Mouse (Mus musculus): ENCODE measurements at regions not wholly inside any gene's neighbourhood (a gene's known extent, or its start where the extent isn't known, plus 50 kb on each side); places are given as distances from the start of the nearest gene placed in this dataset.

- no peaks in the 10 kb centered on the region for H3K9me3 ChIP-seq
- no peak overlapping the region for H3K4me2 ChIP-seq
- no peaks in the 10 kb centered on the region for H3K27me3 ChIP-seq (replicated peaks)
- no peak overlapping the region for H3K9ac ChIP-seq
- H3K4me3 ChIP-seq = no peak overlapping the region
- no peak overlapping the region for H3K27ac ChIP-seq
- H3K4me1 ChIP-seq = no peaks in the 10 kb centered on the region
- ATAC-seq (replicated peaks) = no peak
- WGBS = 93% methylated on average over 3 of the region's 3 CpGs
- no peaks in the 10 kb centered on the region for H3K36me3 ChIP-seq (replicated peaks)
Observed at GRCm38 (mm10) chr13:113436288-113436687, 143.3 kb downstream of the BC067074 start.

- no peaks in the 10 kb centered on the region for H3K4me1 ChIP-seq
Observed at GRCm38 (mm10) chr13:113435117-113435516, 142.2 kb downstream of the BC067074 start.

GRCm38 (mm10) chr13:113433456-113433855, 140.5 kb downstream of the BC067074 start:
- no peak overlapping the region for H3K27ac ChIP-seq
- no peaks in the 10 kb centered on the region for H3K9me3 ChIP-seq
- H3K4me1 ChIP-seq = no peaks in the 10 kb centered on the region
- no peaks in the 10 kb centered on the region for H3K36me3 ChIP-seq (replicated peaks)
- no peak overlapping the region for H3K4me3 ChIP-seq
- ATAC-seq (replicated peaks) = no peak
- H3K9ac ChIP-seq = no peak overlapping the region
- H3K27me3 ChIP-seq (replicated peaks) = no peaks in the 10 kb centered on the region
- H3K4me2 ChIP-seq = no peak overlapping the region
- 78% methylated on average over 5 of the region's 5 CpGs for WGBS

More at GRCm38 (mm10) chr13:113435117-113435516, 142.2 kb downstream of the BC067074 start:
- no peak overlapping the region for H3K4me2 ChIP-seq
- H3K9ac ChIP-seq = no peak overlapping the region
- H3K27me3 ChIP-seq (replicated peaks) = no peaks in the 10 kb centered on the region
- no peak overlapping the region for H3K4me3 ChIP-seq
- no peaks in the 10 kb centered on the region for H3K9me3 ChIP-seq
- WGBS = 87% methylated on average over 4 of the region's 4 CpGs
- no peak for ATAC-seq (replicated peaks)
- H3K27ac ChIP-seq = no peak overlapping the region
- no peaks in the 10 kb centered on the region for H3K36me3 ChIP-seq (replicated peaks)

- Histone ChIP-seq H3K4me1 (no peaks in the 10 kb centered on the region), H3K4me3 (no peak overlapping the region), H3K9ac (no peak overlapping the region), H3K9me3 (no peaks in the 10 kb centered on the region), H3K36me3 (replicated peaks) (no peaks in the 10 kb centered on the region), H3K27me3 (replicated peaks) (no peaks in the 10 kb centered on the region), H3K27ac (no peak overlapping the region), H3K4me2 (no peak overlapping the region)
- ATAC-seq (replicated peaks) = no peak
- WGBS = 43% methylated on average over 3 of the region's 3 CpGs
Observed at GRCm38 (mm10) chr13:113429615-113430014, 136.7 kb downstream of the BC067074 start.

Measured in midbrain, embryonic 15.5 days (tissue).